Mouse (Mus musculus): ENCODE results near the gene Gm19426. TPM values are rescaled to one million over a fixed set of nuclear protein-coding genes. Genes with fewer than 3 reads are reported as not detected.

The Gm19426 gene
- 5.2 and 5.3 TPM in 2 replicates for total RNA-seq (2021)
- long read RNA-seq, experiment 1: 0 reads
- long read RNA-seq, experiment 2, partial matches to known transcripts: 0 of 1 reads
- long read RNA-seq, experiment 2, other reads (novel, unspliced or antisense): 0 of 1 reads

- peak; percentile 90 for DNase-seq
These were observed at the start of gene Gm19426 for GRCm38 (mm10) chr2:84743561-84743960. TSS of gene Gm19426 (minus strand) at chr2:84743655.

DNA sequence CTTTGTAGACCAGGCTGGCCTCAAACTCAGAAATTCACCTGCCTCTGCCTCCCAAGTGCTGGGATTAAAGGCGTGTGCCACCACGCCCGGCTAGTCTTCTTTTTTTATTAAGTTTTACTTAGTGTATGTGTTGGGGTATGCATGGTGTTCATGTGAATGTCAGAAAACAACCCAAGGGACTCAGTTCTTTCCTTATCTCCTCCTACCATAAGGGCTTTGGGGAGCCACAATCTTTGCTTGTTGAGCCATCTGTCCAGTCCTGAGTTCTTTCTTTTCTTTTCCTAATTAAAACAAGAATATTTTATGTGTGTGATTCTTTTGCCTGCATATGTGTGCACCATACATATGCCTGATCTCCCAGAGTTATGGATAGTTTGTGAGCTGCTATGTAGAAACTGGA is 49.7 kb upstream of the Gm19426 start:
- DNase-seq: no peak

DNA sequence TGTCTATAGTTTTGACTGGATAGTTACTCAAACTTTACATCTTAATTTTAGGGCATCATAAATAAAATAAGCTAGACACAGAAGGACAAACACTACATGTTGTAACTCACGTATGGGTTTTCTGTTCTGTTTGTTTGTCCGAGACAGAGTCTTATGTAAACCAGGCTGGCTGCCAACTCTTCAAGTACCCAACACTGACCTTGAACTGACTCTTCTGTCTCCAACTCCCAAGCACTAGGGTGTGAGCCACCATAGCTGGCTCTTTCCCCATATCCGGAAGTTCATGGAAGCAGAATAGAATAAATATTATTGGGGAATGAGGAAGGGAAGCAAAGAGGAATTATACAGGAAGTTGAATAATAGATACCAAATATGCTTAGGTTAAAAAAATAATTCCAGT is 49.1 kb upstream of the Gm19426 start:
- peak; percentile 51 for DNase-seq

DNA sequence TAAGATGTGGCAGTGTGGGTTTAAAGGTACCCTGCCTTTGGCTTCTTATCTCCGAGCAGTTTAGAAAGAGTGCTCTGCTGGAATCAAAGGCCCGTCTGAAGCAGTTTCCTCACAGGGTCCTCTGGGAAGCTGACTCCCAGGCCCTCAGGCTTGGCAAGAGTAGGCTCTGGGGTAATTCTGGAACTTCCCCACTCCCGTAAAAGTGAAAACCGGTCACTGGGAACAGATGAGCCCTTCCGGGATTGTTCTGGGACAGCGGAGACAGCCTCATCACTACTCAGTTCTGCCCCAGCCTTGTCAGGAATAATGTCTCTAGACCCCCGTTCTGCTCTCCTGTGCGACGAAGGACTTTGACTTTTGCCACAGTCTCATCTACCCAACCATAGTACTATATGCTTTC is 47.0 kb upstream of the Gm19426 start:
- no peak for DNase-seq

GRCm38 (mm10) chr2:84788316-84788715 is 44.9 kb upstream of the Gm19426 start:
- DNase-seq: no peak

DNA sequence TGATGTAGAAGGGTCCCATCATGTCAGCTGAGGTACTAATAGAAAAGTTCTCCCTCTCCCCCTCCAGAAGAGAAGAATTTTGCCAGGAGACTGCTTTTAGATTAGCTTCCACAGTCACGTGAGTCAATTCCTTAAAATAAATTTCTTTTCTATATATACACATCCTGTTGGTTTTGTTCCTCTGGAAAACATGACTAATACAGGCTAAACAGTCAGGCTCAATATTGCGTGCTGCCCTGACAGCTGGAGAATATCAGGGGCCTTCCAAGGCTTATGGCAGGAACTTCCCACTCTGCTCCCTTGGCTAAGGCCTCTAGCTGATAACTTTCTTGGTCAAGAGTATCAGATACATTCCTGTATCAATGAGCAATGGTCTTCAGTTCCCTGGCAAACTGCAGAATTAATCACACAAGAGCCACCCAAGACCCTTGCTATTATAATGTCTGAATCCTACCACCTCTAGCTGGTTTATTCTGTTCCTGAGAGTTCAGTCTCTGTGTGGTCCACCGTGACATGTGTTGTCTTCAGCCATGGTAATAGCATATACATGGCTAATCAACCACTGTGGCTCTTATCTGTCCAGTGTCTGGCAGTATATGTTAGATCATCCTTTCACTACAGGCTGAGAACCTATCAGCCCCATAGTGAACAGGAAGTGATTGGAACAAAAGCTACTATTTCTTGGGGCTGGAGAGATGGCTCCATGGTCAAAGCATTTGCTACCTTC is 40.5 kb upstream of the Gm19426 start:
- no peak for DNase-seq

DNA sequence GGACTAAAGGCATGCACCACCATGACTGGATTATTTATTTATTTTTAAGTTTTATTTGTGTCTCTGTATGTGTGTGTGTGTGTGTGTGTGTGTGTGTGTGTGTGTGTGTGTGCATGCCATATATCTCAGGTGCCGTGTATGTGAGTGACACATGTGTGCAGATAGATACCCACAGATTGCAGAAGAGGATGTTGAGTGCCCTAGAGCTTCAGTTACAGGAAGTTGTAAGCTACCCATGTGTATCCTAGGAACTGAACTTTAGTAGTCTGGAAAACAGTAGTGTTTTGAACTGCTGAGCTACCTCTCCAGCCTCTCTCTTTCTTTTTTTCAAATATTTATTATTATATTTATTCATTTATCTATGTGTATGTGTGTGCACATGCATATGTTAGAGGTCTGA is 39.9 kb upstream of the Gm19426 start:
- DNase-seq: no peak

DNA sequence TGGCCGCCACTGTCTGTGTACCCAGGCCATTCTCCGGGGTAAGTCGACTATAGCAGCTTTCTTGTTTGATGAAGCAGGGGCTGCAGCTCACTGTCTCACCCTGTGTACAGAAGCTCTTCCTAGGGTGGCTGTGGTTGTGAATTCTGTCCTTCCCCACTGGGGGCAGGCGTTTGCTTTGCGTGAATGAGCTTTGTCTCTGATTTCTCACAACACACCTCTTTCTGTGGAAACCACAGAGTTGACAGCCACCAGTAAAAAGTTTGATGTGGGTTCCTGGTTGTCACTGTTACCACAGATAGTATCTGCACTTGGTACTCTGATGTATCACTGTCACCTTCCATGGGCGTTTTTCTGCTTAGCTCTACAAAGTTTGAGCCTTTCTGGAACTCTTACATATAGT is 35.8 kb upstream of the Gm19426 start:
- no peak for DNase-seq

- DNase-seq: no peak
These were observed 34.3 kb upstream of the Gm19426 start for GRCm38 (mm10) chr2:84777706-84778105.

DNA sequence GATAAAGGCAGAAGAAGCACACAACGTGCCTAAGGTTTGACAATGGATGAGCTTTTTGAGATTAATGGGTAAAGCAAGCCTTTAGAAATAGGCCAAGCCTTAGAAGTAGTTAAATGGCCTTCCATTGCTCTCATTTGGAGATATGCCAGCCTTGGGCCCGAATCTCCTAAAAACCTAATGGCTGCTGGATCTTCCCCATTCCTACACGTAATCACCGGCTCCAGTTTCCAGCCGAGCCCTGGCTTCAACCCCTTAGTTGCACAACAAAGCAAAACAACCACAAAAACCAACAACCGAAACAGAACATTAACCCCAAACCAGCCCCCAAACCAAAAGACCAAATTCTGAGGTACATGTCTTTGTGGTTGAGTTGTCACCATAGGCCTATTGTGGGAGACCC is 32.2 kb upstream of the Gm19426 start:
- DNase-seq: no peak

DNA sequence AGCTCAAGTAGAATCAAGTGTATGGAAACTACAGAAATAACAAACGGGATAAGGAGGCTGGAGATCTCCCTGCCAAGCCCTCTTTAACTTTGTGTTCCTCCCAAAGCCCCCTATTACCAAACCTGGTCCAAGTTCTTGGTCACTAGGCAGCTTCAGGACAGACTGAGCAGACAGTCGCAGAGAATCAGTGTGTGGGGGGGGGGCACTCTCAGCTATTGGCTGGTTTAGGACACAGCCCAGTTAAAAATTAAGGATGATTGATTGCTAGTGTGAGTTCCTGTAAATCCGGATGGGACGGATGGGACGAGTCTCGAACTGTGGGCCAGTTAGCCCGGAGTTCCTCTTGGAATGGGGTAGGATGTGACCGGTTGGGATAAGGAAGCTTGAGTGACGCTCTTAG is 31.8 kb upstream of the Gm19426 start, which contains the start of gene Serping1:
Serping1 (minus strand) TSS at position 204 of the 400 bp plus-strand sequence.
- no peak for DNase-seq

DNA sequence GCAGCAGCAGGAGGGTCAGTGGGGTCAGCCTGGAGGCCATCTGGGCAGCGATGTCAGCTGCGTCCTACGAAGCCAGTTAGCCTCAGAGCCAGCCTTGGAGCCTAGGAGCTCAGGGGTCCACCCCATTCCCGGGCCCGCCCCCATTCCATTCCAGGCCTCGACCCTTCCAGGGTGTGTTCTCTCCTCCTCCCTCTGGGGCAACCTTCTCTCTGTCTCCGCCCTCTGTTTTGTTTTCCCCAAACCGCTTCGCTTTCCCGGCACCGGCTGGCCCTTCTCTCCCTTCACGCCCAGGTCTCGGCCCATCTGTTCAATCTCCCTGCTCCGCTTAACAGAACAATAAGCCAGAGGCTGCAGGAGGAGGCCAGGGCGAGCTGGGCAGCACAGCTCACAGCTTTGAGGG is 31.3 kb upstream of the Gm19426 start:
- DNase-seq: peak; percentile 59

DNA sequence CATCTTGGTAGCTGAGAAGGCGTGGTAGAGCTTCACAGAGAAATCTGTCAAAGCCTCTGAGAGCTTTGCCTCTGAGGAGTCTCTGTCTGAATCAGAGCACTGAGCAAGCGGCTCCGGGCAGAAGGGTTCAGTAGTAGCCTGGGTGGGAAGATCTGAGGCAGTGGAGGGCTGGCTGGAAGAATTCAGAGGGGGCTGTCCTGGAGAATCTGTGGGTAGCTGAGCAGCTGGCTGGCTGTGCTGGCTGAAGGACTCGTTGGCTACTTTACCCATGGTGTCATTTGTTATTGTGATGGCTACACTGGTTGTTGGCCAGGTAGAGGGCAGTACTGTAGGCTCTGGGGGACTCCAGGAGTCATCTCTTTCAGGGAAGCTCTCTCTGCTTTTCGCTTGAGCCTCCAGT is 29.7 kb upstream of the Gm19426 start:
- no peak for DNase-seq

DNA sequence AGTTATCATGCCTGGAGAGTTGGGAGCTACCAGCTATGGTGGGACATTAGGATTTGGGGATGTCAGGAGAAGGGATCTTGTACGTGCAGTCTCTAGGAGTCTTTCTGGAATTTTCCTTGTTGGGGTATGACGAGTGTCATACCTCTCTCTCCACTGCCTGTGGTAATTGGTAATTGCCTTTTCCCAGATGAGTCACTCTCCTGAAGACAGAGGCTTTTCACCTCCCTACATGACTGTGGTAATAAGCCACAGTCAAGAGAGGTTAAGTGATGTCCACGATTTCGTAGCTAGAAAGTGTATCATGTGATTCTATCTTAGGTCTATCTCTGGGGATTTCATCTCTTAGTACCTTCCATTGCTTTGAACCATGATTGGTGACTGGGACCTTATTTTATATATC is 29.0 kb upstream of the Gm19426 start:
- no peak for DNase-seq

- DNase-seq: no peak
These were observed 27.0 kb upstream of the Gm19426 start for GRCm38 (mm10) chr2:84770501-84770900.

DNA sequence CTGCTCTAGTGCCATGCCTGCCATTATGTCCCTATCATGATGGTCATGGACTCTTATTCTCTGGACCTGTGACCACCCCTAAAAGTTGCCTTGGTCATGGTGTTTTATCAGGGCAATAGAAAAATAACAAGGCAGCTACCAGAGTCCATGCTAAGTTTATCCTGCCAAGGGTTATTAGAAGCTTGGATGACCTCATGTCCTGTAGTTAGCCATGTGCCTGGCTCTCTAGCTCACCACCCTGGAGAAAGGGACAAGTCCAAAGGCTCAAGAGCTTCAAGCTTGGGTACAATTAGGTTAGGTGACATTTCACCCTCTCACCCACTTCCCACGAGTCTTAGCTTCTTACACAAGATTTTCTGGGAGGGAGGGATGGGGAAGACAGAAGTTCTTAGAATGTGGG is 19.4 kb upstream of the Gm19426 start:
- DNase-seq: no peak

GRCm38 (mm10) chr2:84762295-84762694 is 18.8 kb upstream of the Gm19426 start:
- DNase-seq: no peak

DNA sequence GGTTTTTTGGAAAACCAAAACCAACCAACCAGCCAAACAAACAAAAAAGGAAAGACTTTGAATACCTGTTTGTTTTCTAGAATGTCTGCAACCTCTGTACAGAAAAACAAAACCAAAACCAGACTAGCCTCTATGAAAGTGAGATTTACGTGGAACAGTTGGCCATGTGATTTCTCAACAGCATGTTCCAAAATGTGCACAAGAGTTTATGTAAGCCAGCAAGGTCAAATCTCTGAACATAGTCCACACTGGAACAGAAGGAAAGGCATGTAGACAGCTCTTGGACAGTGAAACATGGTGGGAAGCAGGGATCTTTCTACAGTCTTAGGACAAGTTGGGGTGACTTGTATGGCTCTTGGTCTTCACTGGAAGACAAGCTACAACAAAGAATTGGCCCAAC is 18.4 kb upstream of the Gm19426 start:
- DNase-seq: no peak

DNA sequence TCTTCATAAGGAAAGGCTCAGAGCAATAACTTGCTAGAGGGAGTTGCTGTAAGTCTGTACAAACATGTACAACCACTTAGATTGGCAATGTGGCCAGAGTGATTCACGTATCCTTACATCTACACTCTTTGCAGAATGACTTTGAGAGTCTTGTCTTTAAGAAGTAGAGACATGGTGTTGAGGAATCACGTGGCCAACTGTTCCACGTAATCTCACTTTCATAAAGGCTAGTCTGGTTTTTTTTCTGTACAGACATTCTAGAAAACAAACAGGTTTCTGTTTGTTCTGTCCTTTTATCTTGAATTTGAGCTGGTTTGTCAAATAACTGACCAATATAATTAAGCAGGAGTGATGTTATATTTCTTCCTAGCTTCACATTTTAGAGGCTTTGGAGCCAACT is 17.9 kb upstream of the Gm19426 start:
- no peak for DNase-seq

DNA sequence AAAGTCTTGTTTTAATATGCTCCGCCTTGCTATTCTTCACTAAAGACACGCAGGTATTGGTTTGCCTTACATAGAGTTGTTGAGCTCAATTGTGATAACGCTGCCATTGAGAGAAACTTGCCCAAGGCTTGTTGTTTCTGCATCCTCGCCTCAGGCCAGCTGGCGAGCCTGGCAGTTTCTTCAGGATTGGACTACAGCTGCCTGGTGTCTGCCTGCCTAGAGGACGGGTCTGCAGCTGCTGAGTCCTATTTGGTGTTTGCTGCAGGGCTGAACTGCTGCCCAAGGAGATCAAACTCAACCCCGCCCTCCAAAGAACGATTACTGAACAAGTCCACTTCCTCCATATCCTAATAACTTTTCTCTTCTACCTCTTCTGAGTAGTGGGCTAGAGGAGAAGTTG is 17.3 kb upstream of the Gm19426 start:
- no peak for DNase-seq

- peak; percentile 49 for DNase-seq
These were observed 15.2 kb upstream of the Gm19426 start for GRCm38 (mm10) chr2:84758542-84759127.

DNA sequence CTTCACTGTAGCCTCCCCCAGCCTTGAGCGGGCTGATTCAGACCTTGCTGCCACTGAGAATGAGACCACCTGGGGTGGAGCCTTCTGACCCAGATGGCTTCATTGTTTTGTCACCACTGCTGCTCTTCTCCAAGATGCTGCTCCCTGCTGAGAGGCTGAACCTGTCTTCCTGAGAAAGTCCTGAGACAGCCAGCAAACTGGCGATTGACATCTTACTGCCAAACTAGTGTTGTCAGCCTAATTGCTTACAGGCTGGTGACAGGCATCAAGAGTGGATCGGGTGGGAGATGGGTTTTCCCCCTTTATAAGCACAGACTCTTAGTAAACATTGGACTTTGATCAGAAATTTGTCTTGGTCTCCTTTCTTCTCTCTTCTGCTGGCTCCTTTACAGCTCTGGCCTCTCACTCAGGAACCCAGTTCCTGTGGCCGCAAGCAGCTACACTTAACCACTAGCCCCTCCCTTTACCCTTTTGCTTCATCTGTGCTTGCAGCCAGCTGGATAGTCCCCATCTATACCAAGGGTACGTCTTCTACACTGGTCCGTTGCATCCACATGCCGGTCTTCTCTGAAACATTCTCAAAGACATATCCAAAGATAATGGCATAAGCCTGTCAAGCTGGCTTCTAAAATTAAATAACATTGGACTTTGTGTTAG is 13.7 kb upstream of the Gm19426 start:
- DNase-seq: no peak

DNA sequence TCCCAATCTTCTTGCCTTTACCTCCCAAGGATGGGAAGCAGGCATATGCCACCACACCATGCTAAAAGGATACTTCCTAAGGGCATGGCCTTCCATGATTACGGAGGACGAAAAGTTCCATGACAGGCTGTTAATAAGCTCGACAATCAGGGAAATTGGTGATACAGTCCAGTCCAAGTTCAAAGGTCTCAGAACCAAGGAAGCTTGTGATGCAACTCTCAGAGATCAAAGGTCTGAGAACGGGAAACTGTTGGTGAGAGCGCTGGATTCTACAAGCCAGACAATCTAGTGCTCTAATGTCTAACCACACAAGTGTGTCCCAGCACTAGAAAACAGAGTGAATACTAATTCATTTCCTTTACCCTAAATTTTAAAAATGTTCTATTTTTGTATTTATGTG is 12.8 kb upstream of the Gm19426 start:
- DNase-seq: no peak

- DNase-seq: peak; percentile 25
These were observed 6.7 kb upstream of the Gm19426 start for GRCm38 (mm10) chr2:84750115-84750514.
